Mouse (Mus musculus): ENCODE results near the gene Anxa4.

Gene Anxa4

DNA sequence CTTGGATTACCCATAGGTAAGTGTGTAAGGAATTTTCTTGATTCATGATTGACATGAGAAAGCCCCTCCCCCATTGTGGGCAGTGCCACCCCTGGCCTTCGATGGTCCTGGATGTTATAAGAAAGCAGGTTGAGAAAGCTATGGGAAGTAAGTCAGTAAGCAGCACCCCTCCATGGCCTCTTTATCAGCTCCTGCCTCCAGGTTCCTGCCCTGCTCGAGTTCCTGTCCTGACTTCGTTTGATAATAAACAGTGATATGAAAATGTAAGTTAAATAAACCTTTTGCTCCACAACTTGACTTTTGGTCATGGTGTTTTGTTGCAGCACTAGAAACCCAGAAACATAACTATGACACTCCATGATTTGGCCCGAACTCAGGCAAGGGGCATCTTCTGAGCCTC lies 43.6 kb downstream of the Anxa4 start:
- no peak for DNase-seq

GRCm38 (mm10) chr6:86747171-86747570 lies 46.2 kb downstream of the Anxa4 start:
- DNase-seq = peak; percentile 81

GRCm38 (mm10) chr6:86740652-86741051 lies 52.7 kb downstream of the Anxa4 start:
- DNase-seq = peak; percentile 1

DNA sequence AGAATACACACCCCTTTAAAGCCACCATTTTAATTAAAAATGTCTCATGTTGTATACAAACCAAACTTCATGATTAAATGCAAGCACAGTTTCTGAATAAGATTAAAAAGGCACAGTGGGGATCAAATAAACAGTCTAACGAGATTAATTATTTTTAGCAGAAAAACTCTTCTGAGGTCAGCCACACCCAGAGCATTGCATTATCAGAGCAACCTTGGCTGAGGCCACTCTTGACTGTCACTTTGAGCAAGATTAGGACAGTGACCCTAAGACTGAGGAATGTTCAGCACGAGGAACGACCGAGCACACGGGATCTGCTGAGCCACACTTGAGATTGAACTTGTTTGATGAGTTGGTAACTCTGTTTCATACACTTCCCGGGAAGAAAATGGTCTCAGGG lies 56.6 kb downstream of the Anxa4 start:
- DNase-seq = peak; percentile 19

DNA sequence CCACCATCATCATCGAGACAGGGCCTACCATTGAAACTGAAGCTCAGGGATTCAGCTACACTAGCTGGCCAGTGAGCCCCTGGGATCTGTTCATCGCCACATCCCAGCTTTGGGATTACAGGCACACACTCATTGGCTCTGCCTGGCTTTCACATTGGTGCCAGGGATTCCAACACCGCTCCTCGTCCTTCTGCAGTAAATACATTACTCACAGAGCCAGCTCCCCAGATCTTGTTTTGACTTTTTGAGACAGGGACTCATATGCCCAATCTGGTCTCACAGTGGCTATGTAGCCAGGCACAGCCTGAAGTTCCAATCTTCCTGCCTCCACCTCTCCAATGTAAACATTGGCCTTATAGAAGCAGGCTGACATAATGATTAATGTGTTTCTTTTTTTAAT lies 57.1 kb downstream of the Anxa4 start:
- peak; percentile 68 for DNase-seq

DNA sequence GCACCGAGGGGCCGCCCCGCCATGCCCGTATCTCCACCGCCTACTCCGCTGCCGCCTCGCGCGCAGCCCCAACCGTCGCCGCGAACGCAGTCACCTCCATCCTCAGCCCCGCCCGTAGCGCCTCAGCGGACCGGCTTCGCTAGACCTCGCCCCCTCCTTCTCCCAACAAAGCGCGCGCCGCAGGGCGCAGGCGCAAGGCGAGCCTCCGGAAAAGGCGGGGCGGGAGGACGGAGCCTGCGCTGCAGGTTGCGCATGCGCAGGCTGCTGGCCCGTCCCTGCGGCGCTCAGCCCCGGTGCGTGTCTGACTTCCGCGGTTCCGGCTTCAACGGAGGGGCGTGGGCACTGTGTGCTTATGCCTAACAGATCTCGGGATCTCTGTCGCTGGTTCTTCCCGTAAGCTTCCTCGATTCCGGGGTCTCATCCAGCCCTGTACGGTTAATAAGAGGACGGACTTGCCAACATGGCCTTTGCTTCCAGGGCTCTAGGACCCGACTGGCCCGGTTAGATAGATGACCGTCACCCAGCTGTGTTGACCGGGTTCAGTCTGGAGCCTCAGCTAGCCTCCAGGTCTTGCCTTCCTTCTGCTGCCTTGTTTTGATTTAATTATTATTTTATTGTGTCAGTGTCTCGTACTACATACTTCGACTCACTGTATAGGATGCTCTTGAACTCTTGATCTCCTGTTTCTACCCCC lies 60.1 kb downstream of the Anxa4 start, which contains the start of gene Gmcl1:
Gmcl1 (minus strand) TSS at position 201 of the 694 bp plus-strand sequence.
- DNase-seq = peak; percentile 99

- peak; percentile 95 for DNase-seq
Measured at GRCm38 (mm10) chr6:86732276-86733173, 60.9 kb downstream of the Anxa4 start.

DNA sequence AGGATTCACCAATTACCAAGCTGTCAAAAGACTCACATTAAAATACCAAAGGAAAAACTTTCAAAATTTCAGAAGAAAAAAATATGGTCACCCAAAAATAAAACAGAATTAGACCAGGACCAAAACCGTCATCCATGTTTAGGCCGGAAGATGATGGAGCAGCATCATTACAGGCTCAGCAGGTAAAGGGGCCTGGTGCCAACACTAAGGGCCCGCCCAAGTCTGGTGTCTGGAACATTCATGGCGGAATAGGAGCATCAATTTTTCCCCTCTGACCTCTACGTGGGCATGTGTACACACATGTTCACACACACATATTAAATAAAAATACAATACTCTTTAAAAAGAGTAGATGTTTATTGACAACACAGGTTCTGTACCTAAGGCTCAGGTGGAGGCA lies 64.7 kb downstream of the Anxa4 start:
- DNase-seq = peak; percentile 75

GRCm38 (mm10) chr6:86721977-86722376 lies 71.4 kb downstream of the Anxa4 start:
- DNase-seq = no peak

GRCm38 (mm10) chr6:86708072-86708774 lies 85.2 kb downstream of the Anxa4 start:
- peak; percentile 72 for DNase-seq

GRCm38 (mm10) chr6:86702577-86702976 lies 90.8 kb downstream of the Anxa4 start:
- DNase-seq = no peak

- no peak for DNase-seq
Measured at GRCm38 (mm10) chr6:86697903-86698302, 95.5 kb downstream of the Anxa4 start.

- peak; percentile 86 for DNase-seq
Measured at GRCm38 (mm10) chr6:86696213-86696612, 97.2 kb downstream of the Anxa4 start.

DNA sequence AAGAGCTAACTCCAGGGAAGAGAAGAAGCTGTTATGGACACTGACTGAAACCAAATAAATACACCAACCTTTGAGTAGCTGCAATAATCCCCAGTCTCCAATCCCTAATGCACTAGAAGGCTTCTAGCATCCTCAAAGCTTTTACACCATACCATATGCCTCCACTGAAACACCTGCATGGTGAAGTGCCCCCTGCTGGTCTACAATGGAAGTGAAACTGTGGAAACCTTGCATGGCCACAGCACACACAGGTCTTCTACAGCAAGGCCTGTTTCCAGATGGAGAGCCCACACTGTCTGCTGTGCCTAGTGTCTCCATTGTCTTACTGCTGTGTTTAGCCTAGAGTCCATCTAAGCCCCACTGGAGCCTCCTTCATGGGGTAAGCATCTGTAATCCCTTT lies 98.9 kb downstream of the Anxa4 start:
- DNase-seq = no peak

- DNase-seq = no peak
Measured at GRCm38 (mm10) chr6:86689671-86690070, 103.7 kb downstream of the Anxa4 start.

DNA sequence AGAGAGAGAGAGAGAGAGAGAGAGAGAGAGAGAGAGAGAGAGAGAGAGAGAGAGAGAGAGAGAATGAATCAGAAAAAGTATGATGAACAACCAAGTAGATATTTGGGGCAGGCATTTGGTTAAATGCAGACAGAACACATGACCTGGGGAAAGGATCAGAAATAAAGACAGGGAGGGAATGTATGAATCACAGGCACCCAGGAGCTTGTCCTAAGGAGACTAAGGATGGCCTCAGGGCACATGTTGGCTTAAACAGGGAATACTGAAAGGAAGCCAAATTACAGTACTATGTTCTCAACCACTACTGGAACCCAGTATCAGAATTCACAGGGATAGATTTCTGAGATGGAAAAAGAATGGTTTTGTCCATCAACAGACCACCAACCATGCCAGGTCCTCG lies 106.4 kb downstream of the Anxa4 start:
- DNase-seq = no peak

Data from heart, adult 11 months (tissue).